Mouse (Mus musculus): ENCODE measurements around the gene Ubtd2. TPM values are rescaled to one million over a fixed set of nuclear protein-coding genes. Genes with fewer than 3 reads are reported as not detected.
"Not testable (repeated sequence)": the region's sequence is repeated elsewhere in the genome, so short reads cannot be mapped to it uniquely, and the experiment has no call there.

Ubtd2 gene
- polyA plus RNA-seq, 1 experiment from 2014 or later, result 104 TPM

DNA sequence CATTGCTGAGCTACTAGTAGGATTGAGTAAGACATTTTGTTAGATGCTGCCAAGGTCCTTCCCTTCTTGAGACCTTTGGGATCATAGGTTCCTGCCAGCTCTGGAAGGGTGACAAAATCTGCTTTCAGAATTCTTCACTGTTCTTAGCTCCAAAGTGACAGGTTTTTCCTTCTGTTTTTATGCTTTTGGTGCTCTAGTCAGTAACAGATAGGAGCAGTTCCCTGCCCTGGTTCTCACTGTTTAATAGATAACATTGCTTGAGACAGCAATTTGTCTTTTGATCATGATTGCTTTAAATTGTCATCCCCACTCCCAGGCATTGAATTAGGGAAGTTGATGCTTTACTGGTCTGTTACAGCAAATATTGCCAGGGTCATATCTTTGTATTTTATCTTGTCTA, 38.1 kb downstream of the Ubtd2 start:
- no peak for DNase-seq (ENCODE audit: low spot score)
- Histone ChIP-seq H3K27me3 (ENCODE audit: control insufficient read depth, insufficient read depth, low read length) (no peaks in the 10 kb centered on the region), H3K36me3 (replicated peaks; ENCODE audit: control insufficient read depth, insufficient read depth, low read depth, low read length) (no peaks in the 10 kb centered on the region), H3K4me3 (ENCODE audit: low read depth, low read length) (no peak overlapping the region), H3K4me2 (ENCODE audit: low read depth, low read length) (no peak overlapping the region), H3K4me1 (ENCODE audit: control insufficient read depth, insufficient read depth, low read length) (no peaks in the 10 kb centered on the region), H3K27ac (replicated peaks; ENCODE audit: low read depth, low read length) (no peak overlapping the region), H3K9me3 (replicated peaks; ENCODE audit: control insufficient read depth, low read length) (no peaks in the 10 kb centered on the region), H3K9ac (replicated peaks; ENCODE audit: low read length) (no peak overlapping the region)
- ATAC-seq (replicated peaks; ENCODE audit: insufficient number of reproducible peaks, low FRiP score, low TSS enrichment, low read depth), result no peak

DNA sequence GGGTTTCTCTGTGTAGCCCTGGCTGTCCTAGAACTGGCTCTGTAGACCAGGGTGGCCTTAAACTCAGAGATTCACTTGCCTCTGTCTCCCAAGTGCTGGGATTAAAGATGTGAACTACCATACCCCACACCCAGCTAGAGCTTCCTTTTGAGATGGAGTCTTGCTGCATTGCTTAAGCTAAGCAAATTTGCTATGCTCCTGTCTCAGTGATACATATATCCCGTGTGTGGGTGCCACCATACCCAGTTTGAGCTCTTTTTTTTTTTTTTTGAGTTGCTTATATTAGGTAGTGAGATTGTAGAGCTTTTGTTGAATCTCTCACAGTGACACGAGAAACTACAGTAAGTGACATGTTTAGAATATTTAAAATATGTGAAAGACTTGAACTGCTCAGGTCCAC, 40.1 kb downstream of the Ubtd2 start:
- Histone ChIP-seq H3K4me2 (ENCODE audit: low read depth, low read length) (no peak overlapping the region), H3K4me3 (ENCODE audit: low read depth, low read length) (no peak overlapping the region), H3K36me3 (replicated peaks; ENCODE audit: control insufficient read depth, insufficient read depth, low read depth, low read length) (no peaks in the 10 kb centered on the region), H3K9me3 (replicated peaks; ENCODE audit: control insufficient read depth, low read length) (no peaks in the 10 kb centered on the region), H3K27ac (replicated peaks; ENCODE audit: low read depth, low read length) (no peak overlapping the region), H3K4me1 (ENCODE audit: control insufficient read depth, insufficient read depth, low read length) (no peaks in the 10 kb centered on the region), H3K9ac (replicated peaks; ENCODE audit: low read length) (no peak overlapping the region), H3K27me3 (ENCODE audit: control insufficient read depth, insufficient read depth, low read length) (no peaks in the 10 kb centered on the region)
- ATAC-seq (replicated peaks; ENCODE audit: insufficient number of reproducible peaks, low FRiP score, low TSS enrichment, low read depth) (no peak), DNase-seq (ENCODE audit: low spot score) (no peak)
- 78% methylated on average over 2 of the region's 2 CpGs for WGBS

DNA sequence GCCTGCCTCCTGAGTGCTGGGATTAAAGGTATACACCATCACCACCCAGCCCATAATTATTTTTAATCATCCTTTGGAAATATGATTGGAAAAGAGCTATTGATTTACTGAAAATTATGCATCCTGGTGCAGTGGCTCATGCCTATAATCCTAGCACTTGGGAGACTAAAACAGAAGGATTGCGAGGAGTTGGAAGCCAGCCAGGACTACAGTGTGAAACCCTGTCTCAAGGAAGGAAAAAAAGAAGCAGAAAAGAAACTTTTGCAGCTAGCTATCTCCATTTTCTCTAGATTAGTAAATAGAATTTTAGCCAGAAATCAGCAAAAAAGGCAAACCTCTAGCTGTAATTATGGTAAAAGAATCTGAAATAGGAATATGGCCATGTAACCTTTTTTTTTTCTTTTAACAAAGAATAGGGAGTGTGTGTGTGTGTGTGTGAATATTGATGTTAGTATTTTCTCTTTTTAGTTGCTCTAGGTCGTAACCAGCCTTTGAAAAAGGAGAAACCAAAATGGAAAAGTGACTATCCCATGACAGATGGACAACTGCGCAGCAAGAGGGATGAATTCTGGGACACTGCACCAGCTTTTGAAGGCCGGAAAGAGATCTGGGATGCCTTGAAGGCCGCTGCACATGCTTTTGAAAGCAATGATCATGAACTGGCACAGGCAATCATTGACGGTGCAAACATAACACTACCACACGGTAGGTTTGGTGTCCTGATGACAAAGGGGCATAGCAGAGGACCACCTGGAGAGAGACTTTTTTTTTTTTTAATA, 43.8 kb downstream of the Ubtd2 start:
- no peaks in the 10 kb centered on the region for H3K4me1 ChIP-seq (ENCODE audit: control insufficient read depth, insufficient read depth, low read length)
- H3K27me3 ChIP-seq (ENCODE audit: control insufficient read depth, insufficient read depth, low read length), result no peaks in the 10 kb centered on the region
- DNase-seq (ENCODE audit: low spot score) (no peak), ATAC-seq (replicated peaks; ENCODE audit: insufficient number of reproducible peaks, low FRiP score, low TSS enrichment, low read depth) (no peak)
- no peak overlapping the region for H3K9ac ChIP-seq (replicated peaks; ENCODE audit: low read length)
- no peak overlapping the region for H3K27ac ChIP-seq (replicated peaks; ENCODE audit: low read depth, low read length)
- WGBS, result 90% methylated on average over 7 of the region's 7 CpGs
- H3K9me3 ChIP-seq (replicated peaks; ENCODE audit: control insufficient read depth, low read length), result no peaks in the 10 kb centered on the region
- H3K4me3 ChIP-seq (ENCODE audit: low read depth, low read length), result no peak overlapping the region
- no peak overlapping the region for H3K4me2 ChIP-seq (ENCODE audit: low read depth, low read length)
- no peaks in the 10 kb centered on the region for H3K36me3 ChIP-seq (replicated peaks; ENCODE audit: control insufficient read depth, insufficient read depth, low read depth, low read length)

DNA sequence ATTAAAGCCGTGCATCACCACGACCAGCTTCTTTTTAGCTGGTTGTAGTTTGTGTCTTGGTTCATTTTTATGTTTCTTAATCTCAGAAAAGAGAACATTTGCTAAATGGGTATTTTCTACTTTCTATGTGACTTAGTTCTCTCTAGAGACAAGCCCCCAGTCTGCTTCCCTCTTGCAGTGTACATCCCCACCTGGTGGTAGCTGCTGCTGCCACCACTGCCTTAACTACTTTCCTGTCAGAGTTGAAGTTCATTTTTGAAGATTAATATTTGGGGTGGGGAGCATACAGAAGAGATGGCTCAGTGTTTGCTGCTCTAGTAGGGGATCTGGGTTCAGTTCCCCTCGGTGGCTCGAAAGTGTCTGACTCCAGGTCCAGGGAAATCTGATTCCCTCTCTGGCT, 44.8 kb downstream of the Ubtd2 start:
- H3K9ac ChIP-seq (replicated peaks; ENCODE audit: low read length), result no peak overlapping the region
- ATAC-seq (replicated peaks; ENCODE audit: insufficient number of reproducible peaks, low FRiP score, low TSS enrichment, low read depth) (no peak), DNase-seq (ENCODE audit: low spot score) (no peak)
- no peak overlapping the region for H3K4me2 ChIP-seq (ENCODE audit: low read depth, low read length)
- no peaks in the 10 kb centered on the region for H3K9me3 ChIP-seq (replicated peaks; ENCODE audit: control insufficient read depth, low read length)
- WGBS, result 94% methylated on average over 4 of the region's 4 CpGs
- H3K27ac ChIP-seq (replicated peaks; ENCODE audit: low read depth, low read length), result no peak overlapping the region
- H3K4me3 ChIP-seq (ENCODE audit: low read depth, low read length), result no peak overlapping the region
- H3K27me3 ChIP-seq (ENCODE audit: control insufficient read depth, insufficient read depth, low read length), result no peaks in the 10 kb centered on the region
- no peaks in the 10 kb centered on the region for H3K4me1 ChIP-seq (ENCODE audit: control insufficient read depth, insufficient read depth, low read length)
- no peaks in the 10 kb centered on the region for H3K36me3 ChIP-seq (replicated peaks; ENCODE audit: control insufficient read depth, insufficient read depth, low read depth, low read length)

DNA sequence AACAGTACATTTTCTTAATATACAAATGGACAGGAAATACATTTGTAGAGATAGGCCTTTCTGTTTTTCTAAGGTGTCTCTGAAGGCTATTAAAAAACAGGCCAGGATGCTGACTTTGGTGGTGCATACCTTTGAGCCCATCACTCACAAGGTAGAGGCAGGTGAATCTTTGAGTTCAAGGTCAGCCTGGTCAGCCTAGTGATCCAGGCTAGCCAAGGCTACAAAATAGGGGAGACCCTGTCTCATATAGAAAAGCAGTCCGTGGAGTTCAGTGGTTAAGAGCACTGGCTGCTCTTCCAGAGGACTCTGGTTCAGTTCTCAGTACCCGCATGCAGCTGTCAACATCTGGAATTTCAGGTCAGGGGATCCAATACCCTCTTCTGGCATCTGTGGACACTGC, 48.5 kb downstream of the Ubtd2 start:
- no peak for ATAC-seq (replicated peaks; ENCODE audit: insufficient number of reproducible peaks, low FRiP score, low TSS enrichment, low read depth)
- H3K27me3 ChIP-seq (ENCODE audit: control insufficient read depth, insufficient read depth, low read length), result no peaks in the 10 kb centered on the region
- no peak for DNase-seq (ENCODE audit: low spot score)
- no peak overlapping the region for H3K4me2 ChIP-seq (ENCODE audit: low read depth, low read length)
- WGBS, result 98% methylated on average over 2 of the region's 2 CpGs
- no peaks in the 10 kb centered on the region for H3K9me3 ChIP-seq (replicated peaks; ENCODE audit: control insufficient read depth, low read length)
- H3K4me3 ChIP-seq (ENCODE audit: low read depth, low read length), result no peak overlapping the region
- no peak overlapping the region for H3K27ac ChIP-seq (replicated peaks; ENCODE audit: low read depth, low read length)
- H3K4me1 ChIP-seq (ENCODE audit: control insufficient read depth, insufficient read depth, low read length), result no peaks in the 10 kb centered on the region
- no peak overlapping the region for H3K9ac ChIP-seq (replicated peaks; ENCODE audit: low read length)
- H3K36me3 ChIP-seq (replicated peaks; ENCODE audit: control insufficient read depth, insufficient read depth, low read depth, low read length), result no peaks in the 10 kb centered on the region

DNA sequence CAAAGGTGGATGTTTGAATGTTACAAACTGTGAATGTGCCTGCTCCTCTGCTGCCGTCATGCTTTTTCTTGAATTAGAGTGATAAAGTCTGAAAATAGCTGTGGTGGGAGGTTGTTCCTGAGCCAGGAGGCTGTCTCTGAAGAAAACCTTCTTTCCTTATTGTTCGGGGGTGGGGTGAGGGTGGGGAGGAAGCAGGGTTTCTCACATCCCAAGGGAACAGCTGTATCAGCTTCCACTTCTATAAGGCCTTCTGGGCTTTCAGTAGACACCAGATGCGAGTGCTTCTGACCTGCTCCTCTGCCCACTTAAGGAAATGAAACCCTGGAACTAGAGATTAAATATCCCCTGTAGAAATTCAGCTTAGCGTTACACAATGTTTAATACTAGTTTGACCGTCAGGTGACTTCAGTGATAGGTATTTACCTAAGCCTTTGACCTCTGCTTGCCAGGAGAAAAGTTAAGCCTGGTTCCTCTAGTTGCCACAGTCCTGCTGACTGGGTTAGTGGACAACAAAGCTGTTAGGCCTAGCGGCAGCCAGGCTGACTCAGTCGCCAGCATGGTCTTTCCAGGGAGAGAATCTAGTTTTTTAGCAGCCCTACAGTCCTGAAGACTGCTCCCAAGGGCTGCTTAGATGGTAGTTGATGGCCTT, 50.0 kb downstream of the Ubtd2 start:
- no peaks in the 10 kb centered on the region for H3K9me3 ChIP-seq (replicated peaks; ENCODE audit: control insufficient read depth, low read length)
- H3K4me1 ChIP-seq (ENCODE audit: control insufficient read depth, insufficient read depth, low read length), result no peaks in the 10 kb centered on the region
- no peak overlapping the region for H3K27ac ChIP-seq (replicated peaks; ENCODE audit: low read depth, low read length)
- 76% methylated on average over 7 of the region's 7 CpGs for WGBS
- ATAC-seq (replicated peaks; ENCODE audit: insufficient number of reproducible peaks, low FRiP score, low TSS enrichment, low read depth) (no peak), DNase-seq (ENCODE audit: low spot score) (no peak)
- no peak overlapping the region for H3K4me3 ChIP-seq (ENCODE audit: low read depth, low read length)
- no peaks in the 10 kb centered on the region for H3K36me3 ChIP-seq (replicated peaks; ENCODE audit: control insufficient read depth, insufficient read depth, low read depth, low read length)
- no peak overlapping the region for H3K4me2 ChIP-seq (ENCODE audit: low read depth, low read length)
- no peak overlapping the region for H3K9ac ChIP-seq (replicated peaks; ENCODE audit: low read length)
- H3K27me3 ChIP-seq (ENCODE audit: control insufficient read depth, insufficient read depth, low read length), result no peaks in the 10 kb centered on the region

DNA sequence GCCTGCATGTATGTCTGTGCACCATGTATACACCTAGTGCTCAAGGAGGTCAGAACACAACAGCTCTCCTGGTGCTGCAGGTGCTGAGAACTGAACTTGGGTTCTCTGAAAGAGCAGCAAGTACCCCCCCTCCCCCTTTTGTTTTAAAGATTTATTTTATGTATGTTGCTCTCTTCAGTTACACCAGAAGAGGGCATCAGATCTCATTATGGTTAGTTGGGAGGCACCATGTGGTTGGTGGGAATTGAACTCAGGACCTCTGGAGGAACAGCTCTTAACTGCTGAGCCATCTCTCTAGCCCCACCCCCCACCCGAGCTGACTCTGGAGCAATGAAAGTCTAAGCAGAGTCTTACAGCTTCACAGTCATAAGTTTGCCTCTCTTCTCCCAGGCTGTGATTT, 55.8 kb downstream of the Ubtd2 start:
- no peaks in the 10 kb centered on the region for H3K27me3 ChIP-seq (ENCODE audit: control insufficient read depth, insufficient read depth, low read length)
- 79% methylated on average over 1 of the region's 1 CpGs for WGBS
- H3K4me3 ChIP-seq (ENCODE audit: low read depth, low read length), result no peak overlapping the region
- ATAC-seq (replicated peaks; ENCODE audit: insufficient number of reproducible peaks, low FRiP score, low TSS enrichment, low read depth), result no peak
- H3K4me1 ChIP-seq (ENCODE audit: control insufficient read depth, insufficient read depth, low read length), result no peaks in the 10 kb centered on the region
- H3K4me2 ChIP-seq (ENCODE audit: low read depth, low read length), result no peak overlapping the region
- DNase-seq (ENCODE audit: low spot score), result no peak
- H3K9me3 ChIP-seq (replicated peaks; ENCODE audit: control insufficient read depth, low read length), result no peaks in the 10 kb centered on the region
- H3K36me3 ChIP-seq (replicated peaks; ENCODE audit: control insufficient read depth, insufficient read depth, low read depth, low read length), result no peaks in the 10 kb centered on the region; the same call in 1 of the 2 replicates
- H3K27ac ChIP-seq (replicated peaks; ENCODE audit: low read depth, low read length), result no peak overlapping the region
- H3K9ac ChIP-seq (replicated peaks; ENCODE audit: low read length), result no peak overlapping the region

DNA sequence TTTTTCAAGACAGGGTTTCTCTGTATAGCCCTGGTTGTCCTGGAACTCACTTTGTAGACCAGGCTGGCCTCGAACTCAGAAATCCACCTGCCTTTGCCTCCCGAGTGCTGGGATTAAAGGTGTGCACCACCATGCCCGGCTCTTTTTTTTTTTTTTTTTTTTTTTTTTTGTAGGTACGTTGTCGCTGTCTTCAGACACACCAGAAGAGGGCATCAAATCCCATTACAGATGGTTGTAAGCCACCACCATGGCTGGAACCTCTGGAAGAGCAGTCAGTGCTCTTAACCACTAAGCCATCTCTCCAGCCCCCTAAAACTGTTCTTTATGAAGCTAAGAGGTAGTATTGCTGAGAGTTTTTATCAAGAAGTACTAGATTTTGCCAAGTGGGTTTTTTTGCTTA, 59.7 kb downstream of the Ubtd2 start:
- H3K4me1 ChIP-seq (ENCODE audit: control insufficient read depth, insufficient read depth, low read length); H3K27me3 ChIP-seq (ENCODE audit: control insufficient read depth, insufficient read depth, low read length); H3K27ac ChIP-seq (replicated peaks; ENCODE audit: low read depth, low read length); DNase-seq (ENCODE audit: low spot score); H3K4me2 ChIP-seq (ENCODE audit: low read depth, low read length); H3K9ac ChIP-seq (replicated peaks; ENCODE audit: low read length); ATAC-seq (replicated peaks; ENCODE audit: insufficient number of reproducible peaks, low FRiP score, low TSS enrichment, low read depth); H3K9me3 ChIP-seq (replicated peaks; ENCODE audit: control insufficient read depth, low read length); H3K36me3 ChIP-seq (replicated peaks; ENCODE audit: control insufficient read depth, insufficient read depth, low read depth, low read length); H3K4me3 ChIP-seq (ENCODE audit: low read depth, low read length): not testable (repeated sequence)
- WGBS, result 93% methylated on average over 4 of the region's 5 CpGs
